Mouse (Mus musculus): Measurements from ENCODE around the gene Snu13. TPM values are rescaled to one million over a fixed set of nuclear protein-coding genes. Genes with fewer than 3 reads are reported as not detected.

The Snu13 gene
- total RNA-seq, 2 experiments from 2014 or later: 92.5 to 102 TPM

- DNase-seq (ENCODE audit: low spot score in 2 of 2): no peak
Measured at GRCm38 (mm10) chr15:82027726-82028125, 19.7 kb downstream of the Snu13 start.

DNA sequence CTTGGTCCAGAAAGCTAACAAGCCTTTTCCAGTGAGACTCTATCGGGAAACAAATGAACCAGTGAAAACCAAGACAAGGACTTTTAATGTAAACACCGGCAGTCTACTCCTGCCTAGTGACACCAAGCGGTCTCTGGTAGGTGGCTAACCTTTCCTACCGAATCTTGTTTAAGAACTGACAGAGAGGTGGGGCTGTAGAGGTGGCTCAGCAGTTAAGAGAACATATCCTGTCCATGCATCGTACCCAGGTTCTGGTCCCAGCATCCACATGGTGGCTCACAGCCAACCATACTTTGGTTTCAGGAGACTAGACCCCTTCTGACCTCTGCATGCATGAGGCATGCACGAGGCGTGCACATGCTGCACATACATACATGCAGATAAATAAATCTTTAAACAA, 20.1 kb downstream of the Snu13 start:
- no peak for DNase-seq (ENCODE audit: low spot score in 2 of 2)

GRCm38 (mm10) chr15:82023965-82024635, 23.3 kb downstream of the Snu13 start:
- no peak for DNase-seq (ENCODE audit: low spot score in 2 of 2)

DNA sequence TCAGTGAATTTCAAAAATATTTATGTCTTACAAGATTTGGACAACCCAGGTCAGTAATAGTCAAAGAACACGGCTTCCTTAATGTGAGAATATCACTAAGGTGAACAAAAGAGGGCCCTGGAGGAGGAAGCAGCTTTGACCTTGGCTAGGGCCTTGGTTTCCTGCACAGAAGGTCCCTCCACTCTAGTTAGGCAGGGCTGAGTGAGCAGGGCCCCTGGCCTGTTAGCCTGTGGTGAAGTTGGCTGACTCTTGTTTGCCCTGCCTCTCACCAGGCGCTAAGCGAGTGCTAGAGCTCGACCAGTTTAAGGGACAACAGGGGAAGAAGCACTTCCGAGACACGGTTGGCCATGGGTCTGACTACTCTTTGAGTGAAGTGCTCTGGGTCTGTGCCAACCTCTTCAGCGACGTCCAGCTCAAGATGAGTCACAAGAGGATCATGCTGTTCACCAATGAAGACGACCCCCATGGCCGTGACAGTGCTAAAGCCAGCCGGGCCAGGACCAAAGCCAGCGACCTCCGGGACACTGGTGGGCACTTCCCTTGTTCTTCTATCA, 24.8 kb downstream of the Snu13 start:
- peak; percentile 13 to 22 for DNase-seq (ENCODE audit: low spot score in 2 of 2)

GRCm38 (mm10) chr15:82019288-82019687, 28.1 kb downstream of the Snu13 start:
- no peak for DNase-seq (ENCODE audit: low spot score in 2 of 2)

GRCm38 (mm10) chr15:82017461-82017860, 29.9 kb downstream of the Snu13 start:
- DNase-seq (ENCODE audit: low spot score in 2 of 2): no peak

DNA sequence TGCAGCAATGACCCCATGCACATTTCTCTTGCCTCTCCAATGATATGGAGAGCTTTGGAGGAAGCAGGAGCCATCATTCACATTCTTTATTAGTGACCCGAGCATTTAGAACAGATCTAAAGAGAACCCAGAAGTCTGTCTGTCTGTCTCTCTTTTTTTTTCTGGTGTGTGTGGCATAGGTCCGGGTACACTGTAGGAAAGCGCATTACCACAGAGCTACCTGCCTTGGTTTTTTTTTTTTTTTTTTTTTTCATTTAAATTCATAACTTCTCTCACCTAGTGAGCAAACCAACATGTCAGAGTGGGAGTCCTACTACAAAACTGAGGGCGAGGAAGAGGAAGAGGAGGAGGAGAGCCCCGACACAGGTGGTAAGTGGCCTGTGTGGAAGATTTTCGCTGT, 30.6 kb downstream of the Snu13 start:
- no peak for DNase-seq (ENCODE audit: low spot score in 2 of 2)

DNA sequence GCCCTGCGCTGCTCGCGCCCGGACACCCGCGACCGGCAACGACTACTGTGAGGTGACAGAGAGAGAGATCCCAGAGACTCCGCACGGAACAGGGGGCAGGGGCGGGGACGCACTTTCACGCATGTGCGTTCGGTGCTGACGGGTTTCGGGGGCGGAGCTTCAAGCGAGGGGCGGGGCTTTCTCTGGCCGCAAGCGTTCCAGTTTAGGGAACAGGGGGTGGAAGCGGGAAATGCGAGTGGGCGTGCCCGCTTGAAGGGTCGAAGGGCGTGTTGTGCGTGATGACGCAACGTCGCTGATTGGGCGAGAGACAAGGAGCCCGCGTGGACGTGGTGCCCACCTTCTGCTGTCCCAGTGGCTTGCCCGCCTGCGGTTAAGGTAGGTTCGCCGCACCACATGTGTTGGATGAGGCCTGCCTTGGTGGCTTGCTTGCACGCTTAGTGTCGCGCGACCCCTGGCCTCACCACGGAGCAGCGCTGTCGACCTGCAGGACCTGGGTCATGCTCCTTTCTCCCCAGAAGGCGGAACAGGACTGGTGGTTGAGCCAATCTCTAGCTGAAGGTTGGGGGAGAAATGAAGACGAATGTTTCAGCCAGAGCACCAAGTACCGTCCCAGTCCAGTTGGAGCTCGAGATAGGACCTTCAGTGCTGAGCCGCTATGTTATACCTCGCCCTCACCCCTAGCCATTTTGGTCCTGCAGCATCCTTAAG, 31.1 kb downstream of the Snu13 start:
- DNase-seq (ENCODE audit: low spot score in 2 of 2): peak; percentile 99

- DNase-seq (ENCODE audit: low spot score in 2 of 2): peak in 1 of 2 experiments; percentile 10
Measured at GRCm38 (mm10) chr15:82015392-82016100, 31.9 kb downstream of the Snu13 start.

GRCm38 (mm10) chr15:82014745-82015391, 32.5 kb downstream of the Snu13 start:
- DNase-seq (ENCODE audit: low spot score in 2 of 2): no peak

DNA sequence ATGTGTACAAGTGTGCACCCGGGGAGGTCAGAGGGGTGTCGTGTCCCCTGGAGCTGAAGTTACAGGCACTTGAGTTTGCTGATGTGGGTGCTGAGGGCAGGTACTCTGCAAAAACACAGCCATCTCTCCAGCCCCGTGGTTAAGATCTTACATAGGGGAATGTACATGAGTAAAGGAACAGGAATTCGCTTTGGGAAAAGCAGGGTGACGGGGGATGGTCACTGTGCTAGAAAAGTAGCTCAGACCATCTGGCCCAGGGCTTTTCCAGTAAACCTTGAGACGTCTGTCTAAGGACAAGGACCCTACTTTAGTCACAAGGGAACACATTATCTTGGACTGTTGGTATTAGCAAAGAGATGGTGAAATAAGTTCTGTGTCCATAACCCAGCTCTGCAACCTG, 35.5 kb downstream of the Snu13 start:
- no peak for DNase-seq (ENCODE audit: low spot score in 2 of 2)

GRCm38 (mm10) chr15:82004257-82004656, 43.1 kb downstream of the Snu13 start:
- no peak for DNase-seq (ENCODE audit: low spot score in 2 of 2)

DNA sequence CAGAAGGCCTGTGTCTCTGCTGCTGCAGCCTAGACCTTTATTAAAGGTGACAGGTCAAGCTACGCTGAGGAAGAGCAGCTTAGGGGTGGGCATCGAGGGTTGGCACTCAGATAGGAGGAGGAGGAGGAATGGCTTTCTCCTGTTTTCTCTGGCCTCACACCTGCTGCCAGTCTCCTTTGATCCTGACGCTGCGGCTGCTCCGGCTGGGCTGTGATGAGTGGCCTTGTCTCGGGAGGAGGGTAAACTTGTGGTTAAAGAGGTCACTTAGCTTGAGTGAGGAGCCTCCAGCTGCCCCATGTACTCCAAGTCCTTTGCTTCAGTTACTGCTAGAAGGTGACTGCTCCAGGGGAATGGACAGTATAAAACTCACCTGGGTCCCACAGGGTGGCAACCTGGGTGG, 53.4 kb downstream of the Snu13 start:
- no peak for DNase-seq (ENCODE audit: low spot score in 2 of 2)

DNA sequence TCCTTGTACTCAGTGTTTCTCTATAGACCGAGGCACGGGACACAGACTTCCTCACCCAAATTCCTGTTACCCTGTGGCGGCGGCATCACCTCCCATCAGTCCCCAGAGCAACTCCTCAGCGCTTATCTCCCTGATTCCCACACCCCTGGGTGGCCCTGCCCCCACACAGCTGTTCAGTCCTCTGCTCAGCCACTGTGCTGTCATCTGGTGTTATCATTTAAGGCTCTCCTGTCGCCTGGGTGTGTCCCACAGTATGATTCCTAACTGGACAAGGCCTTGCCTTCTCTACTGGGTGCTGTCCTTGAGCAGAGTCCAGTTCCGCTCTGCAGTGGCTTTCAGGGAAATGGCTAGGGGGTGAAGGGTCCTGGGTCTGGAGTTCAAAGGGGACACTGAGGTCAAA, 56.8 kb downstream of the Snu13 start:
- DNase-seq (ENCODE audit: low spot score in 2 of 2): no peak

Other genes with a start within 250 kb of the Snu13 start
- 10 to 100 TPM; 84.6 to 86.1 TPM for gene Tef, start 245.2 kb downstream of the Snu13 start, total RNA-seq (2021)
- gene Tob2, start 188.8 kb downstream of the Snu13 start, total RNA-seq (2021): 10 to 100 TPM; 66.2 to 67.2 TPM
- 10 to 100 TPM; 62.7 to 71.2 TPM for gene Phf5a, start 175.7 kb downstream of the Snu13 start, total RNA-seq (2021)
- 100 to 1,000 TPM; 498 to 540 TPM for gene Aco2, start 175.3 kb downstream of the Snu13 start, total RNA-seq (2021)
- gene Polr3h, start 121.4 kb downstream of the Snu13 start, total RNA-seq (2021): 10 to 100 TPM; 25.3 to 27.9 TPM
- gene Csdc2, start 110.8 kb downstream of the Snu13 start, total RNA-seq (2021): 10 to 100 TPM; 52.8 to 55.7 TPM
- 100 to 1,000 TPM in 1 of 2 experiments, 10 to 100 TPM in 1; 94.6 to 101 TPM for gene Pmm1, start 86.7 kb downstream of the Snu13 start, total RNA-seq (2021)
- gene 1700029P11Rik, start 67.1 kb downstream of the Snu13 start, total RNA-seq (2021): not detected
- gene Xrcc6, start 59.8 kb downstream of the Snu13 start, total RNA-seq (2021): 10 to 100 TPM; 89.4 to 92.6 TPM
- 10 to 100 TPM; 83.6 to 95.1 TPM for gene Desi1, start 13.7 kb downstream of the Snu13 start, total RNA-seq (2021)
- gene 4930407I10Rik, start 11.6 kb upstream of the Snu13 start, total RNA-seq (2021): not detected
- 1 to 10 TPM; 3.5 to 3.8 TPM for gene Mei1, start 22.4 kb upstream of the Snu13 start, total RNA-seq (2021)
- gene Ccdc134, start 80.3 kb upstream of the Snu13 start, total RNA-seq (2021): 10 to 100 TPM; 11.1 to 11.3 TPM
- 10 to 100 TPM; 54.6 to 71.7 TPM for gene Srebf2, start 99.6 kb upstream of the Snu13 start, total RNA-seq (2021)
- gene Shisa8, start 165.2 kb upstream of the Snu13 start, total RNA-seq (2021): under 1 TPM; 0.70 to 0.79 TPM
- 1 to 10 TPM in 1 of 2 experiments, under 1 TPM in 1; 0.65 to 1.5 TPM for gene Tnfrsf13c, start 176.8 kb upstream of the Snu13 start, total RNA-seq (2021)
- gene Cenpm, start 197.2 kb upstream of the Snu13 start, total RNA-seq (2021): 10 to 100 TPM; 12.8 to 16.8 TPM
- under 1 TPM; 0.40 to 0.56 TPM for gene 1500009C09Rik, start 204.8 kb upstream of the Snu13 start, total RNA-seq (2021)
- 10 to 100 TPM; 13.3 to 17.7 TPM for gene Sept3, start 227.3 kb upstream of the Snu13 start, total RNA-seq (2021)

Measured in adrenal gland, postnatal 4 days (tissue).